Mouse (Mus musculus) left cerebral cortex, postnatal 14 days (tissue): ENCODE data around the gene F9. TPM values are rescaled to one million over a fixed set of nuclear protein-coding genes. Genes with fewer than 3 reads are reported as not detected.
"Not testable (repeated sequence)": the region's sequence is repeated elsewhere in the genome, so short reads cannot be mapped to it uniquely, and the experiment has no call there.

ENCODE experiments used
- DNase-seq, 2 experiments: peaks; one replicate each; pipeline ENCODE4 v3.0.0; 2021 to 2022; ENCODE audit warnings: low spot score in 2 of 2, mixed read lengths in 1 of 2
- intact Hi-C: fragments of 180-260 bp; cut with DNase I; formaldehyde crosslinking; loops from one replicate; pipeline ENCODE4 v1.15.1; 2025
- long read RNA-seq, 2 experiments: library from polyadenylated mRNA; stranded (forward); transcript quantifications; one replicate each; pipeline ENCODE4 v2.0.0; 2021
- total RNA-seq, 2 experiments: library from RNA; stranded (reverse); gene quantifications; 2 replicates each; pipeline ENCODE4 v1.2.3; 2021

The F9 gene
- under 1 TPM; 0.23 to 0.24 TPM for total RNA-seq
- long read RNA-seq, experiment 1 = 0 reads
- long read RNA-seq, experiment 2 = 0 reads

- no peak for DNase-seq
- intact Hi-C loops = no loop called here
Measured at GRCm38 (mm10) chrX:59999221-60000083, at the start of gene F9. Gene F9, plus strand, starts transcription at chrX:59999464.

DNA sequence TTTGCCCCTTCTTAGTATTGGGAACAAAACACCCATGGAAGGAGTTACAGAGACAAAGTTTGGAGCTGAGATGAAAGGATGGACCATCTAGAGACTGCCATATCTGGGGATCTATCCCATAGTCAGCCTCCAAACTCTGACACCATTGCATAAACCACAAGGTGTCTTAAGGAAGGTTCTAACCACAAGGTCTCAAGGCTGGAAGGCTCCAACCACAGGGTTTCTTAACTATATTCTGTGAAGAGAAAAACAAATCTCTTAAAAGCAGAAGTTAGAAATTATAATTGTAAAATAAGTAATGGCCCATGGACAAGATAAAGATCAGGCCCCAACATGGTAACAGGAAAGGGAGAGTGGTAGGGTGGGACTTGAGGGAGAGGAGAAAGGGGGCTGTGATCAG, 29.5 kb upstream of the F9 start:
- intact Hi-C loops, DNase-seq: not testable (repeated sequence)

DNA sequence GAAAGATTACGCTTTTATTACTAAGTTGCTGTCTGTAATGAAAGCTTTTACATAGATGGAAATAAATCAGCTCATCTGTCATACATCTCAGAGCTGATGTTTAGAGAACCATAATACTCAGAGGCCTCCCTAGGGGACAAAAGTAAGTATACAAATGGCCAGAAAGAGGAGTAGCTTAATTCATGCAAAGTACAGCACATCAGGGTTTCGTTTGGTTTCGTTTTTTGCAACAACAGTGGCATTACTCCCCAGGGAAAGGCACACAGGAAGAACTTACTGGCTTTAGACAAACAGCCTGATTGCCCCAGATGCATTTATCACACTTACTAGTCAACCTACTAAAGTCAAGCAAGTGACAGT, 800 bp downstream of the F9 start:
- DNase-seq = no peak
- intact Hi-C loops = no loop called here

GRCm38 (mm10) chrX:60001461-60001860, 2.2 kb downstream of the F9 start:
- DNase-seq = no peak
- intact Hi-C loops = no loop called here

DNA sequence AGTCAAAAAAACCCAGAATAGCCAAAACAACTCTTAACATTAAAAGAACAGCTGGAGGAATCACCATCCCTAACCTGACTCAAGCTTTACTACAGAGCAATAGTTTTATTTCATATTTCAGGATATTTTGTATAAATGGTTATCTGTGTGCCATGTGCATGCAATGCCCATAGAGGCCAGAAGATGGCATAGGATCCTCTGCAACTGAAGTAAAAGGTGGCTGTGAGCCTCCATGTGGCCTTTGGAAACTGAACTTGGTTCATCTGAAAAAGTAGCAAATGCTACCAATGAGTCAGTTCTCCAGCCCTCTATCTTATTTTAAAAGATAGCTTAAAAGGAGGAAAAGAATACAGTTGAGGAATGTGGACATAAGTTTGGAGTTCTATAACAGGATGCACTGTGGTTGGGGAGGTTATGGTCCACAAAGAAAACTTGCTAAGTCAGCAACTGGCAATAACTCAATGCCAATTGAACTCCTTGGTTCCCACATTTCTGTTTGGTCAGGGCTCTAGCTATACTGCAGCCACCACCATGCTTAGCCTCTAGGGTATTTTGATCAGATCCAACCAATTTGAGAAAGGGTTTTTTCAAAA, 13.9 kb downstream of the F9 start:
- intact Hi-C loops = no loop called here
- DNase-seq = peak; percentile 16 to 20

DNA sequence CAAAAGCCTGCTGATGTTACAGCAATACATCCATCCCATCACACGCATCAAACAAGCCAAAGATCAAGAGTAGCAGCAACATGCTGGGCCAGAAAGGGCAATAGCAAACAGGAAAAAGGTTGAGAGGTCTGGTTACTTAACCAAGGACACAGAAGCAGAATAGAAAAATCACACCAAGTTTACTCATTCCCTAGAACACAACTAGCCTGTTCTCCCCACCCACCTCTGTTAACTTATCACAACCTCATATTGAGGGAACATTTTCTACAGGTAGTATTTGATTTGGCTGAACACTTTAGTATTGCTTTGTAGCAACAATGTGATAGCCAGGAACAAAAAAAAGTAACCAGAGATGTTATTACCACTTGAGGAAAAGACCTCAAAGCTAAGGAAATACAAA, 15.3 kb downstream of the F9 start:
- intact Hi-C loops = no loop called here
- DNase-seq = no peak

DNA sequence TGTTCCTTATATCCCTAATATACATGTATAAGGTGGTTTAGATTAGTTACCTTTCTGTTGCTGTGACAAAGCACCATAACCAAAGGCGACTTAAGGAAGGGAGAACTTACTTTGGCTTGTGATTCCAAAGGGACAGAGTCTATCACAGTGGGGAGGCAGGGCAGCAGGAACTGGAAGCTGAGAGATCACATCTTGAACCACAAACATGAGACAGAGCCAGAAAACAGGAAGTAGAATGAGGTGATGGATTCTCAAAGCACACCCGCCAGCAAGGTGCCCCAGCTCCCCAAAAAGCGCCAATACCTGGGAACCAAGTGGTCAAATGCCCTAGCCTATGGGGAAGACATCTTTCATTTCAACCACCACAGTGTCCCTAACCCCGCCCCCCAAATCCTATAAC, 21.7 kb downstream of the F9 start:
- DNase-seq = no peak
- intact Hi-C loops = no loop called here

GRCm38 (mm10) chrX:60021595-60021994, 22.3 kb downstream of the F9 start:
- no peak for DNase-seq
- intact Hi-C loops = no loop called here

DNA sequence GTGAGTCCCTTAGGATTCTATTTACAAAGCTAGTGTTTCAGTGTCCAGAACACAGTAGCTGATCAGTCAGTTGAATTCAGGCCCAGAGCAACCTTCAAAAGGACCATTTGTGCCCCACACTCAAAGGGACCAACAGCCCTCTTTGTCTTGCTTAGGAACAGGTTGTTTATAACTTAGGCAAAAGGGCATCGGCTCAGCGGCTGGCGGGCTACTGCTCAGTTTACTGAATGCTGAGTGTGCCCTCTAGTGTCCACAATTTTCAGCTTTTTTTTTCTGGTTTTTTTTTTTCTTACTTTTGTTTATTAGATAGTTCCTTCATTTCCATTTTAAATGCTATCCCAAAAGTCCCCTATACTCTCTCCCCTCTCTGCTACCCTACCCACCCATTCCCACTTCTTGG, 27.4 kb downstream of the F9 start:
- intact Hi-C loops = loop anchor here (5.0 kb wide), 2 partner anchors 376 to 834 kb away; no protein-coding TSS in a partner anchor
- peak; percentile 14 to 28 for DNase-seq

GRCm38 (mm10) chrX:60054745-60055144, 55.5 kb downstream of the F9 start:
- intact Hi-C loops = no loop called here
- DNase-seq = no peak

DNA sequence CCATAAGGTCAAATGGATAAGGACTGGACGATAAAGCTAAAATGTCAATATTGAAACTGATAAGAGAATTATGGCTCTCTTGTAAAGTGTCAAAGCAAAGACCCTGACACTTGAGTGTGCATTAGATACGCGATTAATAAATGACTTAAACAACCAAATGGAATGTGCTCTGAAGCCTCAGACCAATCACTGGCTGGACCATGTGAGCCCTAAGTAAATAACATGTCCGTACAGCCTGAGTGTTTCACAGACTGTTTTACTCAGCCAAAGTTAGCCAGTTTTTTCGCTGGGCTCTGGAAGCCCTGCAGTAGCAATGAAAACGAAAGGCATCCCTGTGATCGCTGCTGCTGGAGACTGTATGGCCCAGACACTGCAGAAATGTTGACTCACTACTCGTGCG, 55.9 kb downstream of the F9 start:
- intact Hi-C loops = no loop called here
- DNase-seq = no peak

DNA sequence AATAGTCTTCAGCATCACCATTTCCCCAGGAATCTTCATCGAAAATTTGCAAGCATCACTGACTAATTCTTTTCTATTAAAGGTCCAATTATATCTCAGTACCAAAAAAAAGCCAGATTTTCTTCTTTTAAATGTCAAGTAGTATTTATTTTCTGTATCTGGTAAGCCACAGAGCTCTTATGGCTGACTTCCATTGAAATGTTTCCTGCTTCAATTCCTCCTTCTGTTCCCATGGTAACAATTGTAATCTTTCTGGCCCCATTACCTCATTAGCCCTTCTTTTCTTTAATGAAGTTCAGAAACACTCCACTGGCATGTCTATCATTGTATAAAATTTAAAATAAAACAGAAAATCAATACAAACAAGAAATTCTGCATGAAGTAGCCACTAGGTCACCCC, 76.1 kb downstream of the F9 start:
- DNase-seq = no peak
- intact Hi-C loops = no loop called here

Other genes with a start within 250 kb of the F9 start
- 1 to 10 TPM; 3.5 to 3.8 TPM for gene Mcf2, start 179.6 kb downstream of the F9 start, total RNA-seq